In genomic region chr17:86997323-86997722, GRCm38 (mm10) we compare ENCODE assay signal across 35 mouse cellular contexts. TPM values are rescaled to one million over a fixed set of nuclear protein-coding genes. Genes with fewer than 3 reads are reported as not detected.
"Had no signal": no experiment of that assay in that cellular context is flagged by ENCODE, and none has a peak within 500 bp of the region (broad histone marks: within the 10 kb centered on the region; RNA-seq: fewer than 3 reads in every experiment).

No protein-coding gene starts in this region.

- H3K9ac ChIP-seq: heart, embryonic 13.5 days; heart, embryonic 15.5 days; hindbrain, embryonic 13.5 days; hindbrain, embryonic 15.5 days; limb, embryonic 12.5 days; liver, embryonic 13.5 days had no signal

- H3K4me1 ChIP-seq: heart, embryonic 13.5 days; heart, embryonic 15.5 days; hindbrain, embryonic 13.5 days; hindbrain, embryonic 15.5 days; limb, embryonic 10.5 days; limb, embryonic 12.5 days; liver, embryonic 13.5 days had no signal

- H3K4me3 ChIP-seq: gastrocnemius, adult 2 months; heart, embryonic 13.5 days; heart, embryonic 15.5 days; hindbrain, embryonic 13.5 days; hindbrain, embryonic 15.5 days; layer of hippocampus, adult 2 months; left cerebral cortex, adult 2 months; limb, embryonic 10.5 days; limb, embryonic 12.5 days; liver, embryonic 13.5 days had no signal

- H3K36me3 ChIP-seq: liver, embryonic 13.5 days had no signal

- DNase-seq: gastrocnemius, adult 2 months; gastrocnemius, postnatal 10 days; gastrocnemius, postnatal 25 days; heart, adult 18-20 months; heart, postnatal 14 days; heart, postnatal 36 days; kidney, adult 18-20 months; kidney, adult 8-10 months; kidney, postnatal 10 days; kidney, postnatal 25 days; kidney, postnatal 4 days; liver; liver, embryonic 13.5 days had no signal

- H3K27ac ChIP-seq: gastrocnemius, adult 2 months; heart, embryonic 13.5 days; heart, embryonic 15.5 days; hindbrain, embryonic 13.5 days; hindbrain, embryonic 15.5 days; hindbrain, postnatal 0 days; layer of hippocampus, adult 2 months; left cerebral cortex, adult 2 months; limb, embryonic 10.5 days; limb, embryonic 12.5 days; liver, embryonic 13.5 days had no signal

- H3K4me2 ChIP-seq: heart, embryonic 11.5 days; heart, embryonic 13.5 days; heart, embryonic 15.5 days; hindbrain, embryonic 13.5 days; hindbrain, embryonic 15.5 days; limb, embryonic 12.5 days; liver, embryonic 11.5 days; liver, embryonic 13.5 days had no signal

- H3K27me3 ChIP-seq: heart, embryonic 13.5 days; heart, embryonic 15.5 days; hindbrain, embryonic 13.5 days; hindbrain, embryonic 15.5 days; limb, embryonic 12.5 days; liver, embryonic 13.5 days had no signal

- H3K9me3 ChIP-seq: heart, embryonic 13.5 days; heart, embryonic 15.5 days; hindbrain, embryonic 13.5 days; hindbrain, embryonic 15.5 days; limb, embryonic 10.5 days; limb, embryonic 12.5 days; liver, embryonic 13.5 days had no signal

- ATAC-seq: hindbrain, postnatal 0 days had no signal

RNA-seq across cellular contexts. Expression of gene Atp6v1e2, which starts 49.6 kb away (rescaled TPM):
- total RNA-seq: gastrocnemius, adult 2 months; gastrocnemius, postnatal 10 days; gastrocnemius, postnatal 25 days; gastrocnemius, postnatal 4 days; granulocyte monocyte progenitor cell, adult 5-6 weeks; heart, adult 18-20 months; heart, postnatal 14 days; heart, postnatal 36 days; hematopoietic stem cell, adult 5-6 weeks; hindbrain, postnatal 0 days; layer of hippocampus, adult 2 months; left cerebral cortex, adult 2 months; left cerebral cortex, postnatal 14 days; left cerebral cortex, postnatal 36 days had no signal
- polyA plus RNA-seq: heart, embryonic 11.5 days; heart, embryonic 13.5 days; heart, postnatal 0 days; hindbrain, embryonic 11.5 days; hindbrain, embryonic 13.5 days; intestine, embryonic 14.5 days; kidney, embryonic 14.5 days; kidney, embryonic 16.5 days; limb, embryonic 10.5 days; limb, embryonic 12.5 days; limb, embryonic 14.5 days; liver, embryonic 11.5 days; liver, embryonic 13.5 days had no signal
